Mouse (Mus musculus) ZHBTc4 (cell line): ENCODE measurements around the gene Eftud2.

Source experiments
- DNase-seq: peaks from one replicate; pipeline ENCODE4 v3.0.0-alpha.2; 2011; ENCODE audit warnings: low read depth, low spot score

Gene Eftud2

GRCm38 (mm10) chr11:102819021-102819782 is 61.6 kb downstream of the Eftud2 start, which contains the start of gene Gjc1:
TSS of gene Gjc1 (minus strand) at chr11:102819700.
- DNase-seq: peak; percentile 96

GRCm38 (mm10) chr11:102818121-102819020 is 62.4 kb downstream of the Eftud2 start:
- peak; percentile 52 for DNase-seq

GRCm38 (mm10) chr11:102814881-102815280 is 65.9 kb downstream of the Eftud2 start:
- DNase-seq: peak; percentile 73

- no peak for DNase-seq
These were observed 69.9 kb downstream of the Eftud2 start for GRCm38 (mm10) chr11:102810721-102811485.

- no peak for DNase-seq
These were observed 72.5 kb downstream of the Eftud2 start for GRCm38 (mm10) chr11:102808246-102808645.

- DNase-seq: peak; percentile 52
These were observed 77.3 kb downstream of the Eftud2 start for GRCm38 (mm10) chr11:102803453-102803852.

GRCm38 (mm10) chr11:102794157-102794556 is 86.6 kb downstream of the Eftud2 start:
- no peak for DNase-seq

- DNase-seq: no peak
These were observed 88.9 kb downstream of the Eftud2 start for GRCm38 (mm10) chr11:102791682-102792445.
